Mouse (Mus musculus) CD4-positive, CD25-positive, alpha-beta regulatory T cell (primary cell): Measurements from ENCODE around the gene Gm14139. TPM values are rescaled to one million over a fixed set of nuclear protein-coding genes. Genes with fewer than 3 reads are reported as not detected.

Source experiments
- polyA plus RNA-seq: library from polyadenylated mRNA; unstranded; fragments of 100-300 nt; shearing (Covaris generic); gene quantifications from one replicate; pipeline ENCODE4 v1.2.1, GENCODE M21; 2017

Gm14139 gene
- polyA plus RNA-seq, result 1.8 TPM

GRCm38 (mm10) chr2:150181570-150181999 lies at the start of gene Gm14139:
Gm14139 (plus strand) TSS chr2:150181755.

GRCm38 (mm10) chr2:150136435-150136897 lies 45.1 kb upstream of the Gm14139 start, which contains the start of gene Zfp120:
Zfp120 (minus strand) TSS chr2:150136708.

GRCm38 (mm10) chr2:150179579-150179978 lies 2.0 kb upstream of the Gm14139 start, which contains the start of gene Gm10770:
Gm10770 (minus strand) TSS chr2:150179679.

GRCm38 (mm10) chr2:150217600-150218362 lies 36.2 kb downstream of the Gm14139 start, which contains the start of gene Zfp937:
Zfp937 (plus strand) TSS chr2:150218073.

Other genes starting within 250 kb of the Gm14139 start
- gene Zfp120, start 45.0 kb upstream of the Gm14139 start, polyA plus RNA-seq, result 28.1 TPM
- gene Gm10770, start 2.1 kb upstream of the Gm14139 start, polyA plus RNA-seq, result not detected
- gene Zfp937, start 36.3 kb downstream of the Gm14139 start, polyA plus RNA-seq, result 16.8 TPM
- 62.9 TPM for gene Gm21994, start 73.8 kb downstream of the Gm14139 start, polyA plus RNA-seq
- gene Gm14124, start 75.8 kb downstream of the Gm14139 start, polyA plus RNA-seq, result 0.43 TPM
- gene Gm10130, start 141.9 kb downstream of the Gm14139 start, polyA plus RNA-seq, result 38.9 TPM
- 9.1 TPM for gene 3300002I08Rik, start 181.0 kb downstream of the Gm14139 start, polyA plus RNA-seq